Mouse (Mus musculus) liver, postnatal 0 days (tissue): ENCODE measurements at regions not wholly inside any gene's neighbourhood (a gene's known extent, or its start where the extent isn't known, plus 50 kb on each side); places are given as distances from the start of the nearest gene placed in this dataset.

Experiments used
- ATAC-seq: fragments of 200-750 bp; cut with Nextera tagmentation; 2 replicates; pipeline ENCODE4 v1.8.0; 2017; ENCODE audit warnings: mild to moderate bottlenecking, moderate library complexity
- DNase-seq: peaks from one replicate; pipeline ENCODE4 v3.0.0-alpha.2; 2016
- H3K27ac ChIP-seq: fragments of 300-500 bp; sonication (generic); 2 replicates; pipeline ENCODE4 v1.5.1; 2014; ENCODE audit warnings: antibody characterized with exemption, moderate library complexity, mild to moderate bottlenecking, low read depth
- H3K27me3 ChIP-seq: fragments of 300-500 bp; sonication (generic); 2 replicates; pipeline ENCODE4 v1.6.1; 2014; ENCODE audit warnings: low read length, control low read depth, mixed read lengths; ENCODE audit not compliant: insufficient read depth
- H3K36me3 ChIP-seq: fragments of 300-500 bp; sonication (generic); replicated peaks from 2 replicates; pipeline ENCODE4 v1.6.1; 2014; ENCODE audit warnings: mild to moderate bottlenecking, control low read depth, low read length, moderate library complexity, mixed read lengths; ENCODE audit not compliant: insufficient read depth
- H3K4me1 ChIP-seq: fragments of 300-500 bp; sonication (generic); 2 replicates; pipeline ENCODE4 v1.6.1; 2014; ENCODE audit warnings: antibody characterized with exemption, mild to moderate bottlenecking, control low read depth; ENCODE audit not compliant: insufficient read depth
- H3K4me2 ChIP-seq: fragments of 300-500 bp; sonication (generic); 2 replicates; pipeline ENCODE4 v1.6.1; 2014; ENCODE audit warnings: low read depth, mild to moderate bottlenecking, low read length, moderate library complexity, mixed read lengths
- H3K4me3 ChIP-seq: fragments of 300-500 bp; sonication (generic); 2 replicates; pipeline ENCODE4 v1.5.1; 2014; ENCODE audit warnings: low read depth, low read length
- H3K9ac ChIP-seq: fragments of 300-500 bp; sonication (generic); replicated peaks from 2 replicates; pipeline ENCODE4 v1.6.1; 2014; ENCODE audit warnings: mild to moderate bottlenecking, moderate library complexity
- H3K9me3 ChIP-seq: fragments of 300-500 bp; sonication (generic); 2 replicates; pipeline ENCODE4 v1.6.1; 2016; ENCODE audit warnings: mild to moderate bottlenecking, control low read depth, low read length, mixed read lengths
- CTCF ChIP-seq: sonication (generic); IDR thresholded peaks from 2 replicates; pipeline ENCODE4 v1.5.1; 2016; ENCODE audit warnings: antibody characterized with exemption, low read depth
- EP300 ChIP-seq: IDR thresholded peaks from 2 replicates; pipeline ENCODE4 v1.6.1; 2016; ENCODE audit warnings: antibody characterized with exemption, low read depth, mild to moderate bottlenecking
- WGBS: fragments of 180-500 bp; shearing (Covaris S2); extraction: QIAGEN DNeasy Blood & Tissue Kit; methylation state at CpG from one replicate; pipeline ENCODE4 v1.1.7; 2014; ENCODE audit not compliant: insufficient replicate concordance; 5-methylcytosine and 5-hydroxymethylcytosine counted together

- H3K4me2 ChIP-seq = no peak overlapping the region
- no peaks in the 10 kb centered on the region for H3K36me3 ChIP-seq
- TF ChIP-seq CTCF = no peak
- TF ChIP-seq EP300 = no peak
- no peak overlapping the region for H3K9ac ChIP-seq
- H3K27me3 ChIP-seq = no peaks in the 10 kb centered on the region
- no peak overlapping the region for H3K4me3 ChIP-seq
- ATAC-seq = no peak
- DNase-seq = no peak
- no peaks in the 10 kb centered on the region for H3K9me3 ChIP-seq
- H3K27ac ChIP-seq = no peak overlapping the region
- no peaks in the 10 kb centered on the region for H3K4me1 ChIP-seq
Observed at GRCm38 (mm10) chr6:103209202-103209601, 301.2 kb upstream of the Chl1 start.

- 55% methylated on average over 6 of the region's 6 CpGs for WGBS
- Histone ChIP-seq H3K27me3 (no peaks in the 10 kb centered on the region), H3K27ac (no peak overlapping the region), H3K4me3 (no peak overlapping the region), H3K4me1 (no peaks in the 10 kb centered on the region), H3K36me3 (no peaks in the 10 kb centered on the region), H3K9me3 (no peaks in the 10 kb centered on the region), H3K4me2 (no peak overlapping the region), H3K9ac (no peak overlapping the region)
- no peak for ATAC-seq
- no peak for DNase-seq
- TF ChIP-seq CTCF (no peak), EP300 (no peak)
Observed at GRCm38 (mm10) chr6:103213160-103213559, 297.2 kb upstream of the Chl1 start.

DNA sequence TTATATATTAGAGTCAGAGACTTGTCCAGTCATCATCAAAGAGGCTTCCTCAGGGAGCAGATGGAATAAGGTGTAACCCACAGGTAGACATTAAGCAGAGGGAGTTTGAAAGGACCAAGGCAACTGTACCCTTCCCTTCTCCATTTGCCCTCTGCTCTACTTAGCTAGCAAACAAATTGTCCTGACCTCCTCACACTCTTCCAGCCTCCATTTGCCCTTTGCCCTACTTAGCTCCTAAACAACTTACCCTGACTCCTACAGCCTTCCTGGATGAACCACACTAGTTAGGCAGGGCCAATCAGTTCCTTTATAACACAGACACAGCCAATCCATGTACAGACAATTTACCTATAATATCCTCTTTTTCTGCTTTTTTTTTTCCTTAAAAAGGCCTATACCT, 273.5 kb upstream of the Chl1 start:
- DNase-seq (no peak), ATAC-seq (peak; percentile 72)
- no peaks in the 10 kb centered on the region for H3K4me1 ChIP-seq
- no peak for TF ChIP-seq CTCF
- no peak for TF ChIP-seq EP300
- H3K4me2 ChIP-seq = no peak overlapping the region
- no peaks in the 10 kb centered on the region for H3K27me3 ChIP-seq
- H3K27ac ChIP-seq = no peak overlapping the region
- no peak overlapping the region for H3K9ac ChIP-seq
- H3K36me3 ChIP-seq = no peaks in the 10 kb centered on the region
- no peaks in the 10 kb centered on the region for H3K9me3 ChIP-seq
- H3K4me3 ChIP-seq = no peak overlapping the region

GRCm38 (mm10) chr6:103268984-103269383, 241.4 kb upstream of the Chl1 start:
- TF ChIP-seq EP300 (no peak), CTCF (no peak)
- Histone ChIP-seq H3K4me2 (no peak overlapping the region), H3K27me3 (no peaks in the 10 kb centered on the region), H3K4me3 (no peak overlapping the region), H3K4me1 (no peaks in the 10 kb centered on the region), H3K27ac (no peak overlapping the region), H3K9me3 (no peaks in the 10 kb centered on the region), H3K36me3 (no peaks in the 10 kb centered on the region), H3K9ac (no peak overlapping the region)
- no peak for ATAC-seq
- DNase-seq = no peak
- 69% methylated on average over 5 of the region's 5 CpGs for WGBS

GRCm38 (mm10) chr6:103272216-103272615, 238.2 kb upstream of the Chl1 start:
- H3K4me2 ChIP-seq = no peak overlapping the region
- no peak overlapping the region for H3K27ac ChIP-seq
- TF ChIP-seq EP300 (no peak), CTCF (no peak)
- WGBS = 59% methylated on average over 3 of the region's 3 CpGs
- ATAC-seq = no peak
- no peak for DNase-seq
- no peak overlapping the region for H3K9ac ChIP-seq
- no peak overlapping the region for H3K4me3 ChIP-seq
- no peaks in the 10 kb centered on the region for H3K27me3 ChIP-seq
- no peaks in the 10 kb centered on the region for H3K36me3 ChIP-seq
- no peaks in the 10 kb centered on the region for H3K4me1 ChIP-seq
- H3K9me3 ChIP-seq = no peaks in the 10 kb centered on the region

DNA sequence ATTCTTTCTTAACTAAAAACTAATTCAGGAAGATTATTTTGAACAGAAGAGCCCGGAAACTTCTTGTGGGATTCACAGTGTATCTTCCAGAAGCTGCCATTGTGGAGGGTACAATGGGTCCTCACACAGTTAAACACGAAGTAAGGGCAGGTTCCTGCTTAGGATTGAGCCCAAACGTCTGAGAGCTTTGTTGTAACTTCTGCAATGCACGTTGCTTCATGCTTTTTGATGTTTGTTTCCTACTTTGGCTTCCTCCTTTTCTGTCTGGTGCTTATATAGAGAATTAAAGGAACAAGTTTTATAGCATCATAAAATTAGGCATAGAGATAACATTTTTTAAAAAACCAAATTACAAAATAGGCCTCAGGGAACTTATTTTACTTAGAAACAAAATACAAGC, 235.3 kb upstream of the Chl1 start:
- H3K4me2 ChIP-seq = no peak overlapping the region
- no peak overlapping the region for H3K9ac ChIP-seq
- 31% methylated on average over 4 of the region's 4 CpGs for WGBS
- no peaks in the 10 kb centered on the region for H3K4me1 ChIP-seq
- no peak overlapping the region for H3K27ac ChIP-seq
- TF ChIP-seq CTCF = no peak
- no peak overlapping the region for H3K4me3 ChIP-seq
- no peaks in the 10 kb centered on the region for H3K9me3 ChIP-seq
- no peak for ATAC-seq
- H3K27me3 ChIP-seq = no peaks in the 10 kb centered on the region
- DNase-seq = no peak
- H3K36me3 ChIP-seq = no peaks in the 10 kb centered on the region

DNA sequence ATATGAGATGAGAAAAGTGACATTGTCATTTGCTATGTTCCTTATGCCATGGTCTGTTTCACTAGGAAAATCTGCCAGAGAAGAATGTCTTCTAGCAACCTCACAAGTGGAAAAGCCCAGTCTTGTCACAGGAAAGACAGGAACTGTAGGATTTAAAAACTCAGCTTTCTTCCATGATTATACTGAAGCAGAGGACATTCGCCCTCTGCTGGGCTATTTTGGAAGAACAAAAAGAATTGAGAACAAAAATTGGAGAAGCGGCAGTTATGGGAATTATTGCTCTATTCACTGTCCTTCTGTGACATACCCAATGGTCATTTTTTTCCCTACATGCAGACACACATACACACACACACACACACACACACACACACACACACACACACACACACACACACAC, 234.9 kb upstream of the Chl1 start:
- no peak overlapping the region for H3K27ac ChIP-seq
- WGBS = 29% methylated on average over 2 of the region's 2 CpGs
- no peak overlapping the region for H3K9ac ChIP-seq
- ATAC-seq (no peak), DNase-seq (no peak)
- H3K27me3 ChIP-seq = no peaks in the 10 kb centered on the region
- peak; percentile 52 for TF ChIP-seq CTCF
- no peak for TF ChIP-seq EP300
- no peaks in the 10 kb centered on the region for H3K36me3 ChIP-seq
- H3K4me3 ChIP-seq = no peak overlapping the region
- H3K9me3 ChIP-seq = no peaks in the 10 kb centered on the region
- H3K4me2 ChIP-seq = no peak overlapping the region
- no peaks in the 10 kb centered on the region for H3K4me1 ChIP-seq
